Mouse (Mus musculus): Measurements from ENCODE around the gene Doc2g. TPM values are rescaled to one million over a fixed set of nuclear protein-coding genes. Genes with fewer than 3 reads are reported as not detected.
"Not testable (repeated sequence)": the region's sequence is repeated elsewhere in the genome, so short reads cannot be mapped to it uniquely, and the experiment has no call there.

Doc2g gene
- polyA plus RNA-seq, 1 experiment, result not detected

GRCm38 (mm10) chr19:4017921-4018587, 14.9 kb downstream of the Doc2g start:
- 0 out of 2 replicates have a peak, but pooled peaks cover under 1% of the 10 kb centered on the region for H3K4me1 ChIP-seq (ENCODE audit: control insufficient read depth, insufficient read depth, low read length)
- 69% methylated on average over 10 of the region's 10 CpGs for WGBS
- no peak overlapping the region for H3K27ac ChIP-seq (ENCODE audit: insufficient read depth, low read depth, low read length)
- H3K4me3 ChIP-seq (ENCODE audit: insufficient read depth, low read depth, low read length), result no peak overlapping the region
- TF ChIP-seq POLR2A (IDR thresholded peaks at IDR 0.05; ENCODE audit: insufficient read depth, low read depth, low read length) (no peak), CTCF (IDR thresholded peaks at IDR 0.05; ENCODE audit: insufficient read depth, low read depth, low read length) (no peak)

GRCm38 (mm10) chr19:4018743-4019583, 15.8 kb downstream of the Doc2g start:
- Histone ChIP-seq H3K4me1 (ENCODE audit: control insufficient read depth, insufficient read depth, low read length) (no peaks in the 10 kb centered on the region), H3K27ac (ENCODE audit: insufficient read depth, low read depth, low read length) (no peak overlapping the region), H3K4me3 (ENCODE audit: insufficient read depth, low read depth, low read length) (no peak overlapping the region)
- WGBS, result 21% methylated on average over 18 of the region's 18 CpGs
- TF ChIP-seq CTCF (IDR thresholded peaks at IDR 0.05; ENCODE audit: insufficient read depth, low read depth, low read length) (peak; percentile 72), POLR2A (IDR thresholded peaks at IDR 0.05; ENCODE audit: insufficient read depth, low read depth, low read length) (no peak)

- WGBS, result 76% methylated on average over 7 of the region's 7 CpGs
- no peak overlapping the region for H3K27ac ChIP-seq (ENCODE audit: insufficient read depth, low read depth, low read length)
- no peak overlapping the region for H3K4me3 ChIP-seq (ENCODE audit: insufficient read depth, low read depth, low read length)
- TF ChIP-seq CTCF (IDR thresholded peaks at IDR 0.05; ENCODE audit: insufficient read depth, low read depth, low read length) (no peak), POLR2A (IDR thresholded peaks at IDR 0.05; ENCODE audit: insufficient read depth, low read depth, low read length) (no peak)
- H3K4me1 ChIP-seq (ENCODE audit: control insufficient read depth, insufficient read depth, low read length), result no peaks in the 10 kb centered on the region
Observed at GRCm38 (mm10) chr19:4023185-4023584, 20.1 kb downstream of the Doc2g start.

GRCm38 (mm10) chr19:4027576-4027975, 24.5 kb downstream of the Doc2g start:
- Histone ChIP-seq H3K27ac (ENCODE audit: insufficient read depth, low read depth, low read length) (no peak overlapping the region), H3K4me3 (ENCODE audit: insufficient read depth, low read depth, low read length) (no peak overlapping the region), H3K4me1 (ENCODE audit: control insufficient read depth, insufficient read depth, low read length) (no peaks in the 10 kb centered on the region)
- no peak for TF ChIP-seq CTCF (IDR thresholded peaks at IDR 0.05; ENCODE audit: insufficient read depth, low read depth, low read length)

GRCm38 (mm10) chr19:4032668-4033067, 29.6 kb downstream of the Doc2g start:
- 66% methylated on average over 7 of the region's 7 CpGs for WGBS
- H3K27ac ChIP-seq (ENCODE audit: insufficient read depth, low read depth, low read length), result no peak overlapping the region
- peaks cover 9% of the 10 kb centered on the region for H3K4me1 ChIP-seq (ENCODE audit: control insufficient read depth, insufficient read depth, low read length)
- TF ChIP-seq CTCF (IDR thresholded peaks at IDR 0.05; ENCODE audit: insufficient read depth, low read depth, low read length) (no peak), POLR2A (IDR thresholded peaks at IDR 0.05; ENCODE audit: insufficient read depth, low read depth, low read length) (no peak)
- H3K4me3 ChIP-seq (ENCODE audit: insufficient read depth, low read depth, low read length), result no peak overlapping the region

GRCm38 (mm10) chr19:4033298-4033697, 30.2 kb downstream of the Doc2g start:
- no peak for TF ChIP-seq POLR2A (IDR thresholded peaks at IDR 0.05; ENCODE audit: insufficient read depth, low read depth, low read length)
- TF ChIP-seq CTCF (IDR thresholded peaks at IDR 0.05; ENCODE audit: insufficient read depth, low read depth, low read length), result no peak

GRCm38 (mm10) chr19:4033742-4034141, 30.6 kb downstream of the Doc2g start:
- Histone ChIP-seq H3K4me1 (ENCODE audit: control insufficient read depth, insufficient read depth, low read length) (peaks cover 9% of the 10 kb centered on the region), H3K27ac (ENCODE audit: insufficient read depth, low read depth, low read length) (no peak overlapping the region), H3K4me3 (ENCODE audit: insufficient read depth, low read depth, low read length) (no peak overlapping the region)
- TF ChIP-seq CTCF (IDR thresholded peaks at IDR 0.05; ENCODE audit: insufficient read depth, low read depth, low read length), result no peak
- TF ChIP-seq POLR2A (IDR thresholded peaks at IDR 0.05; ENCODE audit: insufficient read depth, low read depth, low read length), result no peak
- WGBS, result 49% methylated on average over 5 of the region's 5 CpGs

More at GRCm38 (mm10) chr19:4033298-4033697, 30.2 kb downstream of the Doc2g start:
- no peak overlapping the region for H3K4me3 ChIP-seq (ENCODE audit: insufficient read depth, low read depth, low read length)
- 80% methylated on average over 3 of the region's 3 CpGs for WGBS
- no peak overlapping the region for H3K27ac ChIP-seq (ENCODE audit: insufficient read depth, low read depth, low read length)
- H3K4me1 ChIP-seq (ENCODE audit: control insufficient read depth, insufficient read depth, low read length), result peaks cover 9% of the 10 kb centered on the region

GRCm38 (mm10) chr19:4036327-4037045, 33.4 kb downstream of the Doc2g start:
- Histone ChIP-seq H3K27ac (ENCODE audit: insufficient read depth, low read depth, low read length) (no peak overlapping the region), H3K4me3 (ENCODE audit: insufficient read depth, low read depth, low read length) (no peak overlapping the region), H3K4me1 (ENCODE audit: control insufficient read depth, insufficient read depth, low read length) (peaks cover 9% of the 10 kb centered on the region)
- WGBS, result 83% methylated on average over 12 of the region's 12 CpGs
- TF ChIP-seq POLR2A (IDR thresholded peaks at IDR 0.05; ENCODE audit: insufficient read depth, low read depth, low read length) (no peak), CTCF (IDR thresholded peaks at IDR 0.05; ENCODE audit: insufficient read depth, low read depth, low read length) (no peak)

- 20% methylated on average over 7 of the region's 8 CpGs for WGBS
- H3K4me1 ChIP-seq (ENCODE audit: control insufficient read depth, insufficient read depth, low read length), result not testable (repeated sequence)
- H3K4me3 ChIP-seq (ENCODE audit: insufficient read depth, low read depth, low read length), result peak overlapping the region; percentile 85
- peak overlapping the region; percentile 71 for H3K27ac ChIP-seq (ENCODE audit: insufficient read depth, low read depth, low read length)
Observed at GRCm38 (mm10) chr19:4037154-4037787, 34.2 kb downstream of the Doc2g start.

Measured in olfactory bulb, adult 2 months (tissue).